Mouse (Mus musculus): ENCODE data around the gene Naf1. TPM values are rescaled to one million over a fixed set of nuclear protein-coding genes. Genes with fewer than 3 reads are reported as not detected.
A peak's percentile ranks its signal among the peaks of the same experiment; 100 is the strongest.

Naf1 gene
- 1 to 10 TPM; 5.5 to 5.9 TPM for total RNA-seq (2021)
- long read RNA-seq, experiment 1 = 0 reads
- long read RNA-seq, experiment 2, partial matches to known transcripts = 0 of 3 reads
- long read RNA-seq, experiment 2, other reads (novel, unspliced or antisense) = 2 of 3 reads

- intact Hi-C loops (cut with DNase I) = no loop called here
Observed at GRCm38 (mm10) chr8:66860023-66860422, at the start of gene Naf1. Gene Naf1, plus strand, starts transcription at chr8:66860217.

GRCm38 (mm10) chr8:66860921-66861588 is 1.0 kb downstream of the Naf1 start:
- peak; percentile 32 to 46 for DNase-seq
- intact Hi-C loops (cut with DNase I) = no loop called here

More at GRCm38 (mm10) chr8:66860023-66860422, at the start of gene Naf1:
- DNase-seq = peak; percentile 89 to 93

- no peak for DNase-seq
- intact Hi-C loops (cut with DNase I) = no loop called here
Observed at GRCm38 (mm10) chr8:66861589-66862500, 1.8 kb downstream of the Naf1 start.

GRCm38 (mm10) chr8:66863761-66864160 is 3.7 kb downstream of the Naf1 start:
- no peak for DNase-seq
- intact Hi-C loops (cut with DNase I) = no loop called here

GRCm38 (mm10) chr8:66865120-66865519 is 5.1 kb downstream of the Naf1 start:
- DNase-seq = no peak
- intact Hi-C loops (cut with DNase I) = no loop called here

- intact Hi-C loops (cut with DNase I) = no loop called here
- DNase-seq = no peak
Observed at GRCm38 (mm10) chr8:66867679-66868078, 7.7 kb downstream of the Naf1 start.

GRCm38 (mm10) chr8:66869211-66869932 is 9.4 kb downstream of the Naf1 start:
- intact Hi-C loops (cut with DNase I) = no loop called here
- DNase-seq = no peak

- DNase-seq = no peak
- intact Hi-C loops (cut with DNase I) = no loop called here
Observed at GRCm38 (mm10) chr8:66883866-66884265, 23.8 kb downstream of the Naf1 start.

GRCm38 (mm10) chr8:66891879-66892278 is 31.9 kb downstream of the Naf1 start:
- intact Hi-C loops (cut with DNase I) = no loop called here
- no peak for DNase-seq

- intact Hi-C loops (cut with DNase I) = no loop called here
Observed at GRCm38 (mm10) chr8:66905000-66905399, 45.0 kb downstream of the Naf1 start.

GRCm38 (mm10) chr8:66905557-66905956 is 45.5 kb downstream of the Naf1 start:
- intact Hi-C loops (cut with DNase I) = no loop called here
- no peak for DNase-seq

More at GRCm38 (mm10) chr8:66905000-66905399, 45.0 kb downstream of the Naf1 start:
- DNase-seq = no peak

GRCm38 (mm10) chr8:66906116-66906515 is 46.1 kb downstream of the Naf1 start:
- intact Hi-C loops (cut with DNase I) = no loop called here
- DNase-seq = no peak

GRCm38 (mm10) chr8:66910684-66911083 is 50.7 kb downstream of the Naf1 start:
- intact Hi-C loops (cut with DNase I) = loop anchor here (10.0 kb wide), 1 partner anchor 156 kb away; no protein-coding TSS in a partner anchor
- DNase-seq = no peak

- peak; percentile 36 to 44 for DNase-seq
- intact Hi-C loops (cut with DNase I) = loop anchor here (1.0 to 10.0 kb wide), 2 partner anchors 159 to 217 kb away; partner anchors contain the start of gene Npy1r
Observed at GRCm38 (mm10) chr8:66913616-66914536, 53.9 kb downstream of the Naf1 start.

- no peak for DNase-seq
- intact Hi-C loops (cut with DNase I) = loop anchor here (10.0 kb wide), 1 partner anchor 161 kb away; no protein-coding TSS in a partner anchor
Observed at GRCm38 (mm10) chr8:66916056-66916455, 56.0 kb downstream of the Naf1 start.

GRCm38 (mm10) chr8:66917695-66918467 is 57.9 kb downstream of the Naf1 start:
- no peak for DNase-seq
- intact Hi-C loops (cut with DNase I) = loop anchor here (10.0 kb wide), 1 partner anchor 163 kb away; no protein-coding TSS in a partner anchor

GRCm38 (mm10) chr8:66918471-66918870 is 58.5 kb downstream of the Naf1 start:
- DNase-seq = no peak
- intact Hi-C loops (cut with DNase I) = loop anchor here (10.0 kb wide), 1 partner anchor 164 kb away; no protein-coding TSS in a partner anchor

GRCm38 (mm10) chr8:66933746-66934145 is 73.7 kb downstream of the Naf1 start:
- DNase-seq = no peak
- intact Hi-C loops (cut with DNase I) = no loop called here

Measured in heart, postnatal 14 days (tissue).